Mouse (Mus musculus) embryonic facial prominence, embryonic 11.5 days (tissue): Measurements from ENCODE around the gene Sesn1. TPM values are rescaled to one million over a fixed set of nuclear protein-coding genes. Genes with fewer than 3 reads are reported as not detected.

Source experiments
- ATAC-seq: fragments of 200-750 bp; cut with Nextera tagmentation; replicated peaks from 2 replicates; pipeline ENCODE4 v1.8.0; 2017; ENCODE audit warnings: low read depth; ENCODE audit not compliant: insufficient number of reproducible peaks, low FRiP score, low TSS enrichment
- DNase-seq: peaks from one replicate; pipeline ENCODE4 v3.0.0-alpha.2; 2015; ENCODE audit warnings: low spot score
- H3K27ac ChIP-seq: fragments of 300-500 bp; sonication (generic); replicated peaks from 2 replicates; pipeline ENCODE4 v1.5.1; 2014; ENCODE audit warnings: mild to moderate bottlenecking, low read depth, low read length, control low read depth
- H3K27me3 ChIP-seq: fragments of 300-500 bp; sonication (generic); 2 replicates; pipeline ENCODE4 v1.6.1; 2014; ENCODE audit warnings: mild to moderate bottlenecking, low read length, moderate library complexity, mixed read lengths; ENCODE audit not compliant: control insufficient read depth, insufficient read depth
- H3K36me3 ChIP-seq: fragments of 300-500 bp; sonication (generic); replicated peaks from 2 replicates; pipeline ENCODE4 v1.6.1; 2014; ENCODE audit warnings: low read depth, mild to moderate bottlenecking, low read length, moderate library complexity, mixed read lengths; ENCODE audit not compliant: control insufficient read depth, insufficient read depth
- H3K4me1 ChIP-seq: fragments of 300-500 bp; sonication (generic); 2 replicates; pipeline ENCODE4 v1.6.1; 2014; ENCODE audit warnings: low read length, mixed read lengths; ENCODE audit not compliant: control insufficient read depth, insufficient read depth
- H3K4me2 ChIP-seq: fragments of 300-500 bp; sonication (generic); 2 replicates; pipeline ENCODE4 v1.6.1; 2014; ENCODE audit warnings: low read depth, mild to moderate bottlenecking, control low read depth, low read length, moderate library complexity
- H3K4me3 ChIP-seq: fragments of 300-500 bp; sonication (generic); 2 replicates; pipeline ENCODE4 v1.5.1; 2014; ENCODE audit warnings: low read depth, low read length, control low read depth
- H3K9ac ChIP-seq: fragments of 300-500 bp; sonication (generic); replicated peaks from 2 replicates; pipeline ENCODE4 v1.6.1; 2014; ENCODE audit warnings: mild to moderate bottlenecking, control low read depth, low read length
- H3K9me3 ChIP-seq: fragments of 300-500 bp; sonication (generic); replicated peaks from 2 replicates; pipeline ENCODE4 v1.6.1; 2016; ENCODE audit warnings: mild to moderate bottlenecking, low read length, inconsistent platforms, mixed read lengths; ENCODE audit not compliant: control insufficient read depth
- WGBS: fragments of 180-500 bp; shearing (Covaris S2); extraction: QIAGEN DNeasy Blood & Tissue Kit; methylation state at CpG from one replicate; pipeline ENCODE4 v1.1.7; 2014; 5-methylcytosine and 5-hydroxymethylcytosine counted together
- polyA plus RNA-seq: library from polyadenylated mRNA; unstranded; fragments of >200 nt; fragmentation: Nextera tagmentation; extraction: Ambion mirVana; gene quantifications from 2 replicates; pipeline ENCODE4 v1.2.1, GENCODE M21; 2014

Sesn1 gene
- polyA plus RNA-seq, 1 experiment from 2014 or later: 35.5 TPM

DNA sequence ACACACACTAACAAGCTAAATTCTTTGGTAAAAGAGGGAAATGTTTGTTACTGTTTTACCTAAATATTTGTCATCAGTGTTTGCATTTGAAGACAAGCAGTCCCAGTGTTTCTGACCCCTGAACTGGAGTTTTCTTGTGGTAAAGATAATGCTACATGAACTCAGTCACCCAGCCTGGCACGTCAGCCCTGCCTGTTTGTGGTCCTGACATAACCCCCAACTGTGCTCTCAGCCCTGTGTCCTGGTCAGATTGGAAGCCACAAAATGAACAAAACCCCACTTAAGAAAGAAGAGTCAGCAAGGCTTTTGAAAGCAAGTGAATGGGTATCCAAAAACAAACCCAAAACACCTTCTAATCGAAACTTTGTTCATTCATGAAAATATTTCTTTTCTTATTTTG, 53.3 kb downstream of the Sesn1 start:
- no peaks in the 10 kb centered on the region for H3K36me3 ChIP-seq
- no peak overlapping the region for H3K4me3 ChIP-seq
- H3K9ac ChIP-seq: no peak overlapping the region
- 56% methylated on average over 2 of the region's 2 CpGs for WGBS
- H3K4me2 ChIP-seq: no peak overlapping the region
- no peaks in the 10 kb centered on the region for H3K27me3 ChIP-seq
- ATAC-seq (no peak), DNase-seq (no peak)
- H3K27ac ChIP-seq: no peak overlapping the region
- no peaks in the 10 kb centered on the region for H3K9me3 ChIP-seq
- no peaks in the 10 kb centered on the region for H3K4me1 ChIP-seq

DNA sequence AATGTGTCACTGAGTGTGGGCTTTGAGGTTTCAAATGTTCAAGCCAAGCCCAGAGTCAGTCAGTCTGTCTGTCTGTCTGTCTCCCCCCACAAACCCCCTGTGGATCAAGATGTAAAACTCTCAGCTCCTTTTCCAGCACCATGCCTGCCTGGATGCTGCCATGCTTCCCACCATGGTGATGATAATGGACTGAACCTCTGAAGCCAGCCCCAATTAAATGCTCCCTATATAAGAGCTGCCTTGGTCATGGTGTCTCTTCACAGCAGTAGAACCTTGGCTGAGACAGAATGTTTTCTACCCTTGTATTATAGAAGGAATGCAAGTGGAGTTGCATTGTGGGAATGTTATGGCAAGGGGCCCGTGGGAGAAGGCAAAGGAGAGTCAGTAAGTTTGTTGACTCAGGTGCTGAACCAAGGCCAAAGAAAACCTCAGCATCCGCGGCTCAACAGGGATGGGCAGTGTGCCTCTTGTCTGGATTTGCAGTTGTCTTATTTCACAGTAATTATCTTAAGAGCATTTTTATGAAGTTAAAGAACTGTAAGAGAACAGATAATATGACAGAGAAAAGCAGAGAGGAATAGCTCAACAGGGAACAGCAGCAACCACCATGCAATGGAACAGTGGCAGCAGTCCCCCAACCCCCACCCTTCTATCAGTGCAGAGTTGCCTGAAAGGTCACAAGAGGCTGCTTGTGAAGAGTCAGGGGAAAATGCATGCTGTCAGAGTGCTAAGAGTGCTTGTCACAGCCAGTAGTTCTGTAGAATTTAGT, 56.5 kb downstream of the Sesn1 start:
- Histone ChIP-seq H3K4me3 (no peak overlapping the region), H3K36me3 (no peaks in the 10 kb centered on the region), H3K27ac (no peak overlapping the region), H3K9me3 (no peaks in the 10 kb centered on the region), H3K4me2 (no peak overlapping the region), H3K4me1 (no peaks in the 10 kb centered on the region), H3K9ac (no peak overlapping the region), H3K27me3 (no peaks in the 10 kb centered on the region)
- 55% methylated on average over 3 of the region's 3 CpGs for WGBS
- no peak for DNase-seq
- ATAC-seq: no peak

DNA sequence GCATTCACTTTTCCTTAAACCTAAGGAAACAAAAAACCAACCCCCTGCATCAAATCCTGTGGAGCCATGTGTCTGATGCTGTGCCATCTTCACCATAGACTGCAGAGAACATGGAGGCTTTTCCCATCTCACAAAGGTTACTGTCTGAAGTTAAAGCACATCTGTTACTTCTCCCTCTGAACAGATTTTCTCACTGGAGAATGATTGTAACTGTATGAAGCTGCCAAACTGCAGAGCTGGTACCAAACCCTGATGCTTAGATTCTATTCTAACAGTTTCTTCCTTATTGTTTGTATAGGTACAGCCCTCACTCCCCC, 57.1 kb downstream of the Sesn1 start:
- Histone ChIP-seq H3K27me3 (no peaks in the 10 kb centered on the region), H3K27ac (no peak overlapping the region), H3K4me1 (no peaks in the 10 kb centered on the region), H3K9me3 (no peaks in the 10 kb centered on the region), H3K9ac (no peak overlapping the region), H3K4me3 (no peak overlapping the region), H3K4me2 (no peak overlapping the region), H3K36me3 (no peaks in the 10 kb centered on the region)
- ATAC-seq (no peak), DNase-seq (no peak)

DNA sequence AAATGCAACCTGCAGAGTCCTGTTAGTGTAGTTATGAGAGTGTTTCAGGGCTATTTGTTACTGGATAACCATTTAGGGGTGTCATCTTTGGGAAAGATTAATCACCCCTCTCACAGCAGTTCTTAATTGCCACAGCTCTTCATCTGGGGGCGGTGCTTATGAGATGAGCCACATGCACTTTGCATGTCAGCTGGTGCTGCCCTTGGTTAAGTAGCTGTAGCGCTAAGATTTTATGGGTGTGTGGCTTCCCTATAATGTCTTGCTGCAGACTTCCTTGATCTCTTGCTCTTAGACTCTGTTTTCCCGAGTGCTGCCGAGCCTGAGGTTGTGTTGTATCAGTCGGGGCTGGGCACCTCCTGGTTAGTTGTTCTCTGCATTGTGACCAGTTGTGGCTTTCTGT, 58.2 kb downstream of the Sesn1 start:
- Histone ChIP-seq H3K4me2 (no peak overlapping the region), H3K27me3 (no peaks in the 10 kb centered on the region), H3K36me3 (no peaks in the 10 kb centered on the region), H3K9me3 (no peaks in the 10 kb centered on the region), H3K27ac (no peak overlapping the region), H3K4me3 (no peak overlapping the region), H3K4me1 (no peaks in the 10 kb centered on the region), H3K9ac (no peak overlapping the region)
- no peak for ATAC-seq
- no peak for DNase-seq
- WGBS: 81% methylated on average over 5 of the region's 5 CpGs

DNA sequence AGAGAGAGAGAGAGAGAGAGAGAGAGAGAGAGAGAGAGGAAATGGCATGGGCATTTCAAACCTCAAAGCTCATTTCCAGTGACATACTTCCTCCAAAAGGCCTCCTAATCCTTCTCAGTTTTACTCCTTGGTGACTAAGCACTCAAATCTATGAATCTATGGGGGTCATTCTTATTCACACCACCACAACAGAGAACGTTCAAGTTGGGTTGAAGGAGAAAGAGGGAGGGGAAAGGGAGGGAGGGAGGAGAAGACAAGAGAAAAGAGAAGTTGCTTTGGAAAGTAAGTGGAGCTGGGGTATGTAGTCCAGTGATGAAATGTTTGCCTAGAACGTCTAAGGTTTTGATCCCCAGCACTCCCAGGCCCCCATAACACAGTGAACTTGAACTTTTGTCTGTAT, 60.4 kb downstream of the Sesn1 start:
- no peaks in the 10 kb centered on the region for H3K27me3 ChIP-seq
- ATAC-seq: no peak
- no peaks in the 10 kb centered on the region for H3K4me1 ChIP-seq
- no peak overlapping the region for H3K4me2 ChIP-seq
- no peaks in the 10 kb centered on the region for H3K36me3 ChIP-seq
- no peaks in the 10 kb centered on the region for H3K9me3 ChIP-seq
- 60% methylated on average over 2 of the region's 2 CpGs for WGBS
- no peak overlapping the region for H3K9ac ChIP-seq
- no peak overlapping the region for H3K27ac ChIP-seq
- no peak overlapping the region for H3K4me3 ChIP-seq
- no peak for DNase-seq

DNA sequence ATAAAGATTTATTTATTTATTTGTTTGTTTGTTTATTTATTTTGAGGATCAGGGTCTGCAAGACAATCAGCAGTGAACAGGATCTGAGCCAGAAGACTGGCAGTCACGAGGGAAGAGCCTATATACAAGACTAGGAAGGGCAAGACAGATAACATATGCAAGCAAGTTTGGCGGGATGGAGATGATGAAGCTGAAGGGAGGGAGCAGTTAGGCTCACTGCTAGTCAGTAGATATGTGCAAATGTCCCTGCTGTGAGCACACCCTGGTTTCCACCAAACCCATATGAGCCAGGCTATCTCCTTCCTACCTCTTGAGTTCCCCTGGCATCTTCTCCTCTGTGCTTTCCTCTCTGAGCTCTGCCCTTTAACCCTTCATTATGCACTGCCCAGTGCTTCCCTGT, 61.8 kb downstream of the Sesn1 start:
- Histone ChIP-seq H3K27ac (no peak overlapping the region), H3K4me2 (no peak overlapping the region), H3K4me1 (no peaks in the 10 kb centered on the region), H3K27me3 (no peaks in the 10 kb centered on the region), H3K9ac (no peak overlapping the region), H3K36me3 (no peaks in the 10 kb centered on the region), H3K9me3 (no peaks in the 10 kb centered on the region), H3K4me3 (no peak overlapping the region)
- 63% methylated on average over 2 of the region's 2 CpGs for WGBS
- no peak for ATAC-seq
- DNase-seq: no peak

DNA sequence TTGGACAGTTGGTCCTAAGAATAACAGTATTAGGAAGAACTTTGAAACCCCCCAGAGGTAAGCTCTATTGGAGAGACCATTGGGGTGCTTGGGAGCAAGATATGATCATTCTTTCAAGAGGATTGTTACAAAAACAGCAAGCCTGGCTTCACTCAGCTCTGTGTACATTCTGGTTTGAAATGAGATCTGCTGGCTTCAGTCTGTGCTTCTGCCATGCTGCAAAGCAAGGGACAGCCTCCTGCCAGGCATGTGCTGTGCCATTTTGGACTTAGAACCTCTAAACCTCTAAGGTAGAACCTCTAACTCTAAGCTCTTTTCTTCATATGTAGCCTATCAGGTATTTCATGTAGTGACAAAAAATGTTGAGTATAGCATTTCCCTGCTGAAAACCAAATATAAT, 65.9 kb downstream of the Sesn1 start:
- DNase-seq: no peak
- ATAC-seq: no peak
- no peaks in the 10 kb centered on the region for H3K4me1 ChIP-seq

DNA sequence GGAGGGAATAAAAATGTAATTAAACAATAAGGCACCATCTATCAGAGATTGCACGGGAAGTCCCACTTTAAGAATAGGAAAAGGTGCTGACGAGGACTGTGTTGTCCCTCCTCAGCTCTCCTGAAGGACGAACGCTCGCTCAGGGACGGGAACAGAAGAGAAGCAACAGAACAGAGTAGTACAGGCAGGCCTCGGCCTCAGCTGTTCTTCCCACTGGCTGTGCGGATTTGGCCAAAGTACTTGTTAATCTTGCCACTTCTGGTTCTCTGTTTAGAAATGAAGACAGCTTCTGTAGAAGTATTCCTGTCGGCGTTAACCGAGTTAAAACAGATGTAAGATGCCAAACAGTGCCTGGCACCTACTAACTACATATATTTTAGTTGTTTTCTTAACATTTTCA, 68.6 kb downstream of the Sesn1 start:
- Histone ChIP-seq H3K27ac (no peak overlapping the region), H3K9me3 (no peaks in the 10 kb centered on the region), H3K4me3 (no peak overlapping the region), H3K27me3 (no peaks in the 10 kb centered on the region), H3K9ac (no peak overlapping the region), H3K4me2 (no peak overlapping the region), H3K36me3 (no peaks in the 10 kb centered on the region), H3K4me1 (no peaks in the 10 kb centered on the region)
- DNase-seq (no peak), ATAC-seq (no peak)
- 87% methylated on average over 11 of the region's 11 CpGs for WGBS

More for the DNA sequence above, 65.9 kb downstream of the Sesn1 start:
- H3K9me3 ChIP-seq: no peaks in the 10 kb centered on the region
- no peaks in the 10 kb centered on the region for H3K27me3 ChIP-seq
- H3K27ac ChIP-seq: no peak overlapping the region
- no peak overlapping the region for H3K9ac ChIP-seq
- no peak overlapping the region for H3K4me3 ChIP-seq
- no peaks in the 10 kb centered on the region for H3K36me3 ChIP-seq
- no peak overlapping the region for H3K4me2 ChIP-seq
